Mouse (Mus musculus) cerebellum, postnatal 36 days (tissue): ENCODE measurements around the gene Fer.

Experiments used
- DNase-seq, 2 experiments: peaks; one replicate each; pipeline ENCODE4 v3.0.0; 2021 to 2022; ENCODE audit warnings: mixed read lengths in 2 of 2

Gene Fer

GRCm38 (mm10) chr17:64096811-64097210, 233.9 kb downstream of the Fer start:
- no peak for DNase-seq

GRCm38 (mm10) chr17:64097788-64098359, 235.0 kb downstream of the Fer start:
- DNase-seq = no peak

GRCm38 (mm10) chr17:64099395-64100171, 236.7 kb downstream of the Fer start:
- no peak for DNase-seq

- DNase-seq = no peak
Observed at GRCm38 (mm10) chr17:64100172-64100510, 237.3 kb downstream of the Fer start.

DNA sequence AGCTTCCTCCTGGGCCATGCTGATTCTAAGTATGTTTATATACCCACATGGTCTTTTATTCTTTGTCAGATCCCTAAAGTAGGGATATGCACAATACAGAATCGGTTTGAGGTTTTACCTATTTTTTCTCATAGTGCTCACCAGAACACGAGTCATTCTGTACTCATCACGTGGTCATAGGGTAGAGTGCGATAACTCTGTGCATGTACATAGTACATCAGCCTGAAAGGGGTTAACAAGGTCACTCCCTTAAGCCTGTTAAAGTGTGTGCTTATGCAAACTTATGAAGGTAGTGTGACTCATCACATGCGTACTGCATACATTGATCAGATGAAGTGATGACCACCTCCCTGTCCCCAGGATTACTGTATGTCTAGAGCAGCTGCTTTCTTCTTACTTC, 245.9 kb downstream of the Fer start:
- no peak for DNase-seq

- DNase-seq = peak; percentile 55 to 64
Observed at GRCm38 (mm10) chr17:64109871-64110270, 247.0 kb downstream of the Fer start.

- no peak for DNase-seq
Observed at GRCm38 (mm10) chr17:64113625-64114024, 250.8 kb downstream of the Fer start.

DNA sequence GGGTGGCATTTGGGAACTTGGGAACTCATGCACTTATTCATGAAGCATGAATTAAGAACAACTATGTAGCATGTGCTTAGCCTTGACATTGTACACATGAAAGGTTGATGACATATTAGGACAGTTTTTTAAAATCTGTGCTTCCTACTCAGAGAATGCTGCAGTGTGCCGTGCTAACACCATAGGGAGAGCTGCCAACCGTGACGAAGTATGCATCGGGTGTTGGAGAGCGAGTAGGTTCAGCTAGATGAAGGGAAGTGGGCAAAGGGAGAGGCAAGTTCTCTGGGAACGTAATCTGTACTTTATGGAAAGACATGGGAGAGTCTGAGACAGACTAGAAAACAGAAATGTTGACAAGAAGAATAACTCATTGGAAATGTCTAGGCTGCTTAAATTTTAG, 253.9 kb downstream of the Fer start:
- no peak for DNase-seq

DNA sequence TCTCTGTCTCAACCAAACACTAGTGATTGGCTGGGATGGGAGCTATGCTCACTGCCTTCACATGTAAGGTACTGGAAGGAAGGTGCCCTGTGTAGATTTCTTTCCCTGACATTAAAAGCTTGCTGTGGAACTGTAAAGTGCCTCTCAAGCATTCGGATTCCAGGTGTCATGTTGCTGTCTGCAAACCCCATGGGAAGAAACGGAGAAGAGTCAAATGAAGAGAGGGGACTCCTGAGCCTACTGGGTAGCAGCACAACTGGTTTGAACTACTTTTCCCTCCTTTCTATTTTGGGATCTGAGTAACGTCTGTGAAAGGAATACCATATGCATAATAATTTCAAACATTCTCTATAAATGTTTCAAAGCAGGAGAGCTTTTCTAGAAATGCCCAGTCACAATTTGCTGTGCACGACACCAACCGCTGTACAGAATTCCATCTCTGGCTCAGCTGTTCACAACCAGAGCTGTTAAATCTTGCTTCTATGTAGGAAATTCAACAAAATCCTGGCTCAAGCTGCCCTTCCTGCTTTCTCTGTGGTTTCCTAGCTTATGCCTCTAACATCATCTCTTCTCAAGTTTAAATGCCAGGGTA, 256.9 kb downstream of the Fer start:
- DNase-seq = no peak

GRCm38 (mm10) chr17:64122556-64122955, 259.7 kb downstream of the Fer start:
- DNase-seq = no peak

DNA sequence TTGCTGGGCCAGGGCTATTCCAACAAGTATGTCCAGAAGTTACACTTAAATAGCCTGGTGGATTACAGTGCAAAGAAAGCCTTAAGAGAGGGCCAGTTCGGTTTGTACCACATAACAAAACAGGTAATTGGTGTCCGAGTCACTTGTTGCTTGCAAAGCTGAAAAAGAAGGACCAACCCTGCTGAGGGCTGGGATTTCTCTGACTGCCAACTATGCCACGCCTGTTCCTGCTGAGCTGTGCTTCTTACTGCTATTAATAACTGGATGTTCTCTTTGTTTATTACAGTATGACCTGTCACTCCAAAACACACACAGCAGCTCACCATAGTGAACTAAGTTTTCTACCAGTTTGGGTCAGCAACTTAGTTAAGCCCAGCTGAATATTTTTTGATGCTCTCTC, 260.9 kb downstream of the Fer start:
- no peak for DNase-seq

DNA sequence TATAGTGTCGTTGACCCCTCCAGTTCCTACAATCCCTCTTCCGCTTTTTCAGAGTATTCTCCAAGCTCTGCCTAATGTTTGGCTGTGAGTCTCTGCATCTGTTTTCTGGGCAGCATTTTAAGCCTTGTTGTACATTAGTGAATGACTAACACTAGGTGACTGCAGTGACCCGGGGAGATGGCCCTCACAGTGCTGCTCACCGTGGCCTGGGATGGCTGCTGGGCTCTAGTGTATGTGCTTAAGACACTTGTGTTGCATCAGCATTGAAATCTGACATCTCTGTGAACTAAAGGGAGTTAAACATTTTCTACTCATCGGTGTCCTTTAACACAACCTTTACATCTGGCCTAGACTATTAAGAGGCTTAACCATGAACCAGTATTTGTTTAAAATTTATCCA, 264.0 kb downstream of the Fer start:
- DNase-seq = no peak

DNA sequence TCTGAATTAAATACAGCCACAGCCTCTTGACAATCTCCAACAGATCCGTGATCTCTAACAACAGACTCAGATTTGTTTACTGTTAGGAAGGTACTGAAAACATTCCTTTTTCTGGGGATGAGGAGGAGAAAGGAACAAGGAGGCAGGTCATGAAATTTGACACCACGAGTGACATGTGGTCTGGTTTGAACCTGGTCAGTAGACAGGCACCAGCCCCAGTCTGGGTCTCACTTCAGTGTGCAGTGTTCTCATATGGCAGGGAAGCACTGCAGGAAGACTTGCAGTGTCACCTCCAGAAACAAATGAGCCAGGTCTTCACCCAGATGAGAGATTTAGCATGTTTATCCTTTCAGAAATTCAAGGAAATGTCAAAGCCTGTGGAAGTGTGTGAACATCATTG, 266.9 kb downstream of the Fer start:
- no peak for DNase-seq

GRCm38 (mm10) chr17:64130356-64130755, 267.5 kb downstream of the Fer start:
- DNase-seq = peak; percentile 56 to 63

DNA sequence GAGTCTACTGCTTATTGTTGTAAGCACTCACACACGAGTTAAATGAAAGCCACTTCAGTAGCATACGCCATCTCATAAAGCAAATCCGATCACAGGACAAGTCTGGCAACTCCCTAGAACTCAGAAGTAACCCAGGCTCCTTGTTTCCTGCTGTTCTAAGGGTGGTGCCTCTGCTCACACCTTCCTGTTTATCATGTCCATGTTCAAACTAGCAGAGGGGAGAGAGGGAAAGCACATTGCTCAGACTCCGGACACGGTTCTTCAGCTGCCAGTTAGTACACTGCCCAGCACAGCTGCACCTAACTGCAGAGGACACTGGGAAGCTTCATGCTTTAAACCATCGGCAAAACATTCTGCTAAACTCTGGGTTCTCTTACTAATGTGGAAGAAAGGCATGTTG, 269.3 kb downstream of the Fer start:
- DNase-seq = no peak

GRCm38 (mm10) chr17:64135941-64136650, 273.2 kb downstream of the Fer start:
- DNase-seq = no peak

DNA sequence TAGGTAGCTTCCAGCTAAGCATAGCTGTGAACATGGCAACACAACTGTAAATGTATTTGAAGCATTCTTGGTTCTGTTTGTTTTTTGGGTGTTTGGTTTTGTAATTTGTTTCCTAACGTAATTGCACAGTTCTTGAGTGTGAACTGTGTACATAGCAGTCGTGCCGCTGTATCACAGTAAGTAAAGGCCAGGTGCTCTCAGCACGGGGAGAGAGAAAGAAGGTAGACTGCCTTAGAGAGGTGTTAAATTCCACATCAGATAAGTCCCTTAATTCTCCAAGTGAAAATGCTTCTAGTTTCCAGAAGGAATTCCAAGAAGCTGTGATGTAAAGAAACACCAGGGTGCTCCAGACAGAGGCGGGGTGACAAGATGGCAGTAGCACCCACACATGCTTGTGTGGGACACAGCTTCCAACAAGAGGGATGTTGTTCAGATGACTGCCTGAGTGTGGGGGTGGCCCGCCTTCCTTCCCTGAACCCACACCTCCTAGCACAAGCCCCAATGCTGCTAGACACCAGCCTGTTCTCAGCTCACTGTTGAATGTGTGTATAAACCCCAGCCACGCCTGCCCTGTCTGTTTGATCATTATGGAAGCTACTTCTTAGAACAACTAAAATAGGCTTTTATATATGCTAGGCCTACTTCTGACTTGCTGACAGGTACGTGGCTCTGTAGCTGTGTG, 275.3 kb downstream of the Fer start:
- DNase-seq = no peak

DNA sequence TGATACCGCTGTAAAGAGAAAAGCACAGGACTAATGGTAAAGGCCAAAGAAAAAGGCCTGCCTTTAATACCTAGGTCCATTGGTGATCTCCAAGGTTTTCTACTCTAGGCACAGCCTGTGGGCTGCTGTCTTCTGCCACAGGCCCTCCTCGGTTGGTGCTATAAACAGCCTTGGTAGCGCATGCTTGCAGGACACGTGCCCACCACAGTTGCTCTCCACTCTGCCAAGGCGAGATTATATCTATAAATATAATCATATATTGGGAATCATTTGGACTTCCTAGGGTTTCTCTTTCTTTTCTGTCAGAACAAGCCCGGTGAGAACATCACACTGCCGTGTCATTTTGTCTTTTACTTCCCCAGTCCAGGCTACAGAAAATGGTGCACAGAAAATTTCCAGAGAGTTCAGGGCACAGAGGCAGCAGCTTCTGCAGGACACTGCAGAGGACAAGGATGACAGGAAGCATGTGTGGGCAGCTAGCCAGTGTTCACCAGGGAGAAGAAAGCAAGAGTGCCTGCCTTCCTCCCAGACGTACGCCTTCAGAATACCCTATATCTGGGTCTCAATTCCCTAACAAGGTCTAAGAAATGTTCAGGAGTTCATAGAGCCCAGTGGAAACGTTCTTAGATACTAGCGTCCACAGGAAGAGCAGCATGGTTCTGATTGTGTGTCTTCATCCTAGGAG, 276.5 kb downstream of the Fer start:
- no peak for DNase-seq

DNA sequence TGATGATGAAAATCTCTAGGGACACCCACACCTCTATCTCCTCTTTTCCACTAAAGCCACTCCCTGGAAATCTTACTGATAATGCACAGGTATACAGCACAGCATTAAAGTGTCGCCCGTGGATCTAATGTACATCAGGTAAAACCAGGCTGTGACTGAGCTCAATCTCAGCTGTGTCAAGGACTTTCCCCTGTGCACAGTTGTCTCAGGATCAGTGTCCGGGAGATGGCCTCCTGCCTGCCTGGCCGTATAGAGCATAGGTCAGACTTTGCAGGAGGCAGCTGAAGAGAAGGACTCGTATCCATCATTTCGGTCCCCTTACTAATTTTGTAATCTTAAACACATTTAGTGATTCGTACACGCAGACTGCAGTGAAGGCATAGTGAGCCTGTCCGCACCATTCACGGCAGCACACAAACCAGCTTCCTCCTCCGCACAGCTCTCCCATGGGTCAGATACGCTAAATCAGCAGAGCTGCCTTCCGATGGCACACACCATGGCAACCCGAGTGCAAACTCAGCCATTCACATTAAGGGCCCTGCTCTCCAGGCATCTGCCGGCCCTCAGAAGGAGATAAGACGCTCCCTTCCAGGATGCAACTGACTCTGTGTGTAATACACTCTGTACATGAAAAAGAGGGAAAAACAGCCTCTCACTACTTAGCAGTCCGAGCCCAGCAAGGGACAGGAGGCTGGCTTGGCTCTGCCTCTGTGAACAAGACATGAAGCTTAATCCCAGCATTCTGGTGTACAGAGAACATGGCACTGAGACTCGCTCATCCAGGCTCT, 277.4 kb downstream of the Fer start:
- no peak for DNase-seq

- DNase-seq = no peak
Observed at GRCm38 (mm10) chr17:64141856-64142255, 279.0 kb downstream of the Fer start.

GRCm38 (mm10) chr17:64146409-64146808, 283.5 kb downstream of the Fer start:
- DNase-seq = no peak

DNA sequence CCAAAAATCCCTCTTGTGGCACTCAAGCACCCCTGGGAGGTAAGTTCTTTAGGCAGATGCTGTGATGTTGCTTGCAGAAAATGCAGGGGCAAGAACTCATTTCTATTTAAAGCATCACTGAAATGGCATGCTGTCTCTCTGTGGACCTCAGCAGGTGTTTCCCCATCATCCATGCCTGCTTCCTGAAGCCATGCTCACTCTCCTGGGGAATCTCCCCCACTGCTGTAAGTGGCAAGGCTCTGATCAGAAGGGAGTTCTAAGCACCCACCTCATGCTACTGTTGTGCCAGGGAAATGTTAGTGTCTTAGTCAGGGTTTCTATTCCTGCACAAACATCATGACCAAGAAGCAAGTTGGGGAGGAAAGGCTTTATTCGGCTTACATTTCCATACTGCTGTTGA, 287.9 kb downstream of the Fer start:
- DNase-seq = no peak
